Mouse (Mus musculus) cerebellum, adult 11-12 months (tissue): ENCODE data around the gene Bbs12.

Experiments
- DNase-seq: peaks from one replicate; pipeline ENCODE4 v3.0.0; 2022

Bbs12 gene

DNA sequence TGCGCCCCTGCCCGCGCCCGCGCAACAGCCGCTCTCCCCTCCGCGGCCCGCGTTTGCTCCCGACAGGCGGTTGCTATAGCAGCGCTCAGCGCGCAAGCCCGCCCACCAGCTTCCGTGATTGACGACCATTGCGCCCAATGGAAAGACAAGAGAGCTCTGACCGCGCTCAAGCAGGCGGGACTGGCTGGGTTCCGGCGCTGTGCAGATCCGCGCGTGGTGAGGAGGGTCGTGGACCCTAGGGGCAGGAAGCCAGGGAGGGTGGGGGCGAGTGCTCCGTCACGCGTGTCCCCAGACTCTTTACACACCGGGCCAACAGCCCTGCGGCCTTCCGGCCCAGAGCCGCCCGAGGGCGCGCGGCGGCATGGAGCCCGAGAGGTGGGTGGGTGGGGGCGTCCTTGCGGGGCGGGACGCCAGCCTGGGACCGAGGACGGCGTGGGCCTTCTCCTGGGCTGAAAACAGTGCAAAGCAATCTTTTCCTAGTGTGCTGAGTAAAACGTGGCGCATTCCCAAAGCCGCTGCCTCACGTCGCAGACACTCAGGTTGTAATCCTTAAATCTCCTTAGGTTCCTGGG is at the start of gene Bbs12, which contains the start of gene Cetn4:
Bbs12 (plus strand) TSS at position 185 of the 572 bp plus-strand sequence.
Cetn4 (minus strand) TSS at position 339 of the 572 bp plus-strand sequence.
- peak; percentile 92 for DNase-seq

DNA sequence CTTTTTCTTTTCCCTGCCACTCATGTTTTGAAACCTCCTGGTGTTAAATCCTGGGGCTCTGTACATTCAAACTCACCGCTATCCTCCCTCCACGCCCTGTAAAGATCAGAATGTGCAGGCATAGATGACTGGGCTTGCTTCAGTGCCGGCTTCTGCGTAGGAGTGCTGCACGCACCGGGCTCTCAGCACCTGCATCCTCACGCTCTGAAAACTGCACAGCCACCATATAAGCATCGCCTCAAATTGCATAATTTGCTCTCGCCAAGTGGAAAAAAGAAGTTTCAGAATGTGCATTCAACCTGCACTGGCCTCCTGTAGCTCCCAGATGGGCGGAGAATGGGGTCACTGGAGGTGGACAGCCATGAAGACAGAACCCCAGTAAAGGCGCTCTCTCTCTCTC is 44.0 kb upstream of the Bbs12 start:
- DNase-seq = no peak

DNA sequence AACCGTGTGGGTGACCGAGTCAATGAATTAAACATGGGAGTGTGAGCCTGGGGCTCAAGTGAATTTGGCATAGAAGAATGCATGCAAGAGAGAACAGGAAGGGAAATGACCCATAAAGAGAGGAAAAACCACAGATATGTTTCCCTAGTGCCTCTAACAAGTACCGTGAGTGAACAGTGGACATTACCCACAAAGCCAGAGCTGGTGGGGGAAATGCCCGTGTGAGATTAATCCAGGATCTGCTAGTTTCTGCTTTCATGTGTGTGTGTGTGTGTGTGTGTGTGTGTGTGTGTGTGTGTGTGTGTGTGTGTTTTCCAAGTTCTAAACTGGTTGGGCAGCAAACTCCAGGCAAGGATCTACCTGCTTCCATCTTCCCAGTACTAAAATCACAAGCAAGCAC is 42.4 kb upstream of the Bbs12 start:
- no peak for DNase-seq

DNA sequence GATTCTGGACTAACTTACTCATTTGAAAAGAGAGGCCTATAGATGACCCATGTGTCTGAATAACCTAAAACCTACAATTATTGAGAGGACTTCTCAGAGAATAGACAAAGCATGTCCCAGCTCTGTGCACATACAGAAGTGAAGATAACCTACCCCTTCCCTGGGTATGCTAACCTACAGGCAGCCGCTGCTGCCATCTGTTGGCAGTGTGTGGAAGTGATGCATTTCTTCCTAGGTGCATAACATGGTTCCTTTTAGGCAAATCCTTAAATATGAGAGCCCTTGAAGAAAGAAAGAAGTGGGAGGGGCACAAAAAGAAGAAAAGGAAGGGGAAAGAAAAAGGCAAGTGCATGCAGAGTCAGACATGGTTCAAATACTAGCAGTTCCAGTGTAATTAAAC is 41.1 kb upstream of the Bbs12 start:
- DNase-seq = no peak

DNA sequence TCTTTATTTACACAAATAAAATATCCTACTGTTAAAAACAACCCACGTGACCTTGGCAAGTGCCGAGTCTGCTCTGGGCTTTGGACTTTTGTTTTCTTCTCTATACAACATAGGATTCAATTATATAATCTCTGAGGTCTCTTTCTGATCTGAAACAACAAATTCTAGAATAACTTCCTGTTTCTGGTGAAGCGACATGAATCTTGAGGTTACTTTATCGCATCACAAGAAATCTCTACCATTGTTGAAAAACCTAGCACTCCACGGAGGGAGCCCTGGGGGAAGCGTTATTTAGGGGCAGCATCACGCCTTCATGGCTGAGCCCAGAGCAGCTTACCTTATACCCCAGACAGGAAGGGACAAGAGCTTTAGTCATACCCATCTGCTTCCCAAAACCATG is 39.3 kb upstream of the Bbs12 start:
- DNase-seq = no peak

DNA sequence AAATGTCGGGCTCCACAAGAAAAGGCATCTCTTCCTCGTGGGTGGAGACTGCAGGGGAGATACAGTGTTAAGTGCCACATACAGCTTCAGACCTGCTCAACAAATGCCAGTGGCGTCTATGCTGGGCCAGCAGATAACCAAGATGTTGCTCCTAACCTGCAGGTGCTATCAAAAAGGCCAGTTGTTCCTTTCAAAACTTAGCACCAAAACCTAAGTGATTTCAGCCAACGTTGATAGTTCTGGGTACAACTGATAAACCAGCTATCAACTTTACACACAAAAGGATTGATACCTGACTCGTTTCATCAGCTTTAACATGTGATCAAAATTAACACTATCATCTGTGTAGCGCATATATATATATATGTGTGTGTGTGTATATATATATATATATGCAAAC is 37.7 kb upstream of the Bbs12 start:
- no peak for DNase-seq

DNA sequence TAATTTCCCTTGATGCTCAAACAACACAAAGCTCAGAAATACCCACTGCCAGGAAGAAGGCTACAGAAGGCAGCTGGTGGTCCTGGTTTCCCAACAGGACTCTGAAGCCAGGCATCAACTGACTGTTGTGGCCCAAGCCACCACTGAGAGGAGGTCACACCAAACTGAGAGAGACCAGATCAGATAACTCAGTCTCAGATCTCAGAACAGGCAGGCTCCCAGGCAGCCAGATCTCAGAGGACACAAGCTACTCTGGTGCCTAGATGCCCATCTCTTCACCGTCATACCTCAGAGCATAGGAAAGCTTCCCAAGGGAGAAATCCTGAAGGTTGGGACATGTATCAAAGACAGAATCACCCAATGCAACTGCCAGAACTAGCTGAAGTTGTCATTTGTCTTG is 32.1 kb upstream of the Bbs12 start:
- DNase-seq = no peak

DNA sequence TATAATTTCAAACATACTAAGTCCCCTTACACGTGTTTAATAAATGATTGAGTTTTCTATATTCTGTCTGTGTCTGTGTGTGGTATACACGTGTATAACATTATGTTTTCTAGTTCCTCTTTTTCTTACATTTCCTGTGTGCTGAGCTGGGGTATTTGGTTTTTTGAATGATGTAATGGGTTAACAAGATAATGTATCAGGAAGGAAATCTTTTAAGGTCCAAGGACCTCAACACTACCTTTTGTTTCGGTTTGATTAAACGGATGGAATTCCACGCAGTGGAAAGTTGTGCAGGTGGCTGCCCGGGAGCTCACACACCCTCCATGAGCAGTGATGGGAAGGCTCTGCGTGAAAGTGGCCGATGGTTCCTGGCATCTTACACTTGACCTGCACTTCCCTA is 31.5 kb upstream of the Bbs12 start:
- DNase-seq = no peak

DNA sequence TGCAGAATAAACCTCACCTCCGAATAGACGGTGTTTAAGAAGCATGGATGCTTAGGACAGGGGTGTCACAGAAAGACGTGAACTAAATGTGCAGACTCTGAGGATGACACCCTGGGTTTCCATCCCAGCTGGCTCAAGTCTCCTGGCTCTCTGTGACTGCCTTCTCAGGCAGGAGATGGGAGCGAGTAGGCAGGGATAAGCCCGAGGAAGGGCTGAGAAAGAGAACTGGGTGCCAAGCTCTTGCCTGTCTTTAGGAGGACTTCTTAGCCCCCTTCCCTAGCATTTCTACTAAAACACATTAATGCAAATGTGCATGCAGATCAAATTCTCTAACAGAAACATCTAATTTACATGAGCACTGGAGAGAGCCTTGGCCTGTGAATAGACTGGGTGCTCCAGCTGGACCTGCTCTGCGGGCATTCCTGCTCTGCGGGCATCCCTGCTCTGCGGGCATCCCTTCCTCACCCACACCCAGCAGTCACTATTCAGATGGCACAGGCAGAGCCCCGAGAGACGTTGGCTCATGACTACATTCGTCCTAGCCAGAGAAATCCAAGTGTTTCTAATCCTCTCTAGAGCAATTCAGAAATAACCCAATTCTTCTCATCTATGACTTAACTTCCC is 29.9 kb upstream of the Bbs12 start:
- no peak for DNase-seq

DNA sequence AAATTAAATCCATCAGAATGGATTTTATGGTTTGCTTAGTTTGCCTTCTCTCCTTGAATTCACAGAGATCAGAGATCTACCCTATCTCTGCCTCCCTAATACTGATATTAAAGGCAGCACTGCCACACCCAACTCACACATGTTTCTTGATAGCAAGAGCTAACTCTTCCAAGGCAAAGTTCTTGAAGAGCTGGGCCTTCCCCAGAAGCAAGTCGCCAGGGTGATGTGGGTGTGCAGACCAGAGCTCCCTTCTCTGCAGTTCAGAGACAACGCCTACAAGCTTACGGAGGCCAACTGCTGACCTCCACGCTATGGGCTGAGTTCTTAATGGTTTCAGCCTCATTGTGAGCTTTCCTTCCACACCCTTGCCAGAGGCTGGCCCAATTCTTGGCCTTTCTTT is 29.1 kb upstream of the Bbs12 start:
- no peak for DNase-seq

DNA sequence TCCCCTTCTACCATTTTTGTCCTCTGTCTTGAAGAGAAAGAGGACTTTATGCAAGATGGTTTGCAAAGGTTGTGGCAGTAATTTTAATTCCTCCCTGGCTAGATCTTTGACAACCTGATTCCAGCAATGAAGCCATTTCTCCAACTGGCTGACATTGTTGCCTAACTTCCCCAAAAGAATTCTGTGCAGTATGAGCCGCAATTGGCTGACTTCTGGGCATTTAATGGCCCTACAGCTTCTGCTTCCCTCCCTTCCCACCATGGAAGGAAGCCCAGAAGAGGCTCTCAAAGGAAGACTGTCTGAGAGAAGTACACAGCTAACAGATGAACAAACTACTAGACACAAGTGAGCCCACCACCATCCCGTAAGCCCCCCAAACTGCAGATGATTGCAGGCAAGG is 23.1 kb upstream of the Bbs12 start:
- DNase-seq = no peak

DNA sequence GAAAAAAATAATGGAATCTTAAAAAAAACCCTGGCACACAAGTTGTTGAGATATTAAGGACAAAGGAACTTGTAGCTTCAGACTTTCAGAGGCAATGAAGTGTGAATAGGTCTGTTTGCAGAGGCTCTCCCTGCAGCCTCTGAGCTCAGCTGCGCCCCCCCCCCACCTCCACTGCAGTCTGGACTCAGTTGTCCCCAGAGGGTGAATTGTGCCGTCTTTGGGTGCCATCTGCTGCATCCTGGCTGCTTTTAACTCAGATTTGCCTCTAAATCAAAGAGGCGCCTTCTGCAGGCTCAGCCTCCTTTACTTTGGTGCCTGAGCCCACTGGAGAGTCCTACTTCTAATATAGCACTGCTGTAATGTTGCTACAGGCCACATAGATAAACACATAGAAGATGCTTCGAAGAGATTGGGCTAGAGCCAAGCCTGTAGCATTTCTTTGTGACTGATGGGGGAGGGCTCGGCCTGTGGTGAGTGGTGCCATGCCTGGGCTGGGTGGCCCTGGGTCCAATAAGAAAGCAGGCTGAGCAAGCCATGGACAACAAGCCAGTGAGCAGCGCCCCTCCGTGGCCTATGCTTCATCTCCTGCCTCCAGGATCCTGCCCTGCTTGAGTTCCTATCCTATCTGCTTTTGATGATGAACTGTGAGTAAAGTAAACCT is 21.3 kb upstream of the Bbs12 start:
- no peak for DNase-seq

DNA sequence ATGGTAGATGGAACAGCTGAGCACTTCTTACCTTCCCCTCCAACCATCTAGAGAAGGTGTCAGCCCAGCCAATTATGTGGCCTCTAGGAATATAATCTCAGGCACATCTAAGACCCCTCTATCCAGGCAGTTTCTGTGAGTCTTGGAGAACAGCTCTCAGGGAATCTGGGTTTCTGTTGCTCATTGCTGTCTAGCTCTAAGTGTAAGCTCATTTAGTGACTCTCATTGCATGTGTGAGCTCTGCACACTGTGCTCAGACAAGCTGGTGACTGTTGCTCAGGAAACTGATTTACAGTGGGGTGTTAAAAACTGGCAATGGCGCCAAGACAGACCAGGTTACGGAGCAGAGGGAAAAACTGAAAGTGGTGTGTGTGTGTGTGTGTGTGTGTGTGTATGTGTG is 20.4 kb upstream of the Bbs12 start:
- no peak for DNase-seq

DNA sequence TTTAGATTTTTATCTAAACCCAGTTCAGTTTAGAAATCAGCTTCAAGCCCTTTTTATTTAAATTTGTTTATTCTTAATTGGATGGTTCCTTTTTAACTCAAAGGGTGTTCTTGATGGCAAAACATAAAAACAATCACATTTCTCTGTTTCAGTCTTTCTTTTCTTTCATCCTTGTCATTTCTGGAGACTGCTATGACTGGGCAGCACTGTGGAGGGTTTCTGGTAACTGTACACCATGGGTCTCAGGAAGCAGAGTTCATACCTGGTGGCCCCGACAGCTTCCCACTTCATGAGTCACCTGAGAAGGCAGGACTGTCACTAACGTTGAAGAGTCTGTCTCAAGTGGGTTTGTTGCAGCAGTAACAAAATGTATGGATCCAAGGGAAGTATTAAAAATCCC is 19.7 kb upstream of the Bbs12 start:
- no peak for DNase-seq

DNA sequence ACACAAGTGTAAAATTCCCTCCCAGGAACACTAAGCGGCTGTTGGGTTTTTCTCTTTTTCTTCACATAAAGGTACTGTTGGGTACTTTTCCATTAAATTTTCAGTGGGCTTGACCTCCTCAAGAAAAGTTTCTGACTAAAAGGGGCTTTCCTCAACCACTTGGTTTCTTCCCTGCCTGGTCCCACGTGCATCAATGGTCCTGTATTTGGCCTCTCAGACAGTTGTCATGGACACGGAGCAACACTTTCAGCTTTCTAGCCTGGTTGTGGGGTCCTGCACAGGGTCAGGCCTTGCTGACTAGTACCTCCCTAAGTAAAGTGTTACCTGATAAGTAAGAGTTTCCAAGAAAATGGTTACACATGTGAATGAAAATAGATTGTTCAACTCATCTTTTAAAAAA is 12.9 kb upstream of the Bbs12 start:
- no peak for DNase-seq

DNA sequence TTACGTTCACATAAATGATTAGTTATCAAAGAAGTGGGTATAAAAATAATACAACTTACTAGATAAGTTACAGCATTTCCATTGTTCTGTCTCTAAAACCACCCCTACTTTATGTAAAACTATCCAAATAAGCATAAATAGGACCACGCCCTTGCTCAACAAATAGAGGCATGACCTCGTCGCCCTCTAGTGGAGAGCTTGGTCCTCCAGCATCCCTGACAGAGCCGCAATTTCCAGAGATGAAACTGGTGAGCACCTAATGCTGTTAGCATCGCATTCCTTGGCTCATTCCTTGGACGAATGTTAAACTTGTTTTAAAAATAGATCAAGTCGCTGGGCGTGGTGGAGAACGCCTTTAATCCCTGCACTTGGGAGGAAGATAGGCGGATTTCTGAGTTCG is 9.7 kb upstream of the Bbs12 start:
- DNase-seq = no peak

DNA sequence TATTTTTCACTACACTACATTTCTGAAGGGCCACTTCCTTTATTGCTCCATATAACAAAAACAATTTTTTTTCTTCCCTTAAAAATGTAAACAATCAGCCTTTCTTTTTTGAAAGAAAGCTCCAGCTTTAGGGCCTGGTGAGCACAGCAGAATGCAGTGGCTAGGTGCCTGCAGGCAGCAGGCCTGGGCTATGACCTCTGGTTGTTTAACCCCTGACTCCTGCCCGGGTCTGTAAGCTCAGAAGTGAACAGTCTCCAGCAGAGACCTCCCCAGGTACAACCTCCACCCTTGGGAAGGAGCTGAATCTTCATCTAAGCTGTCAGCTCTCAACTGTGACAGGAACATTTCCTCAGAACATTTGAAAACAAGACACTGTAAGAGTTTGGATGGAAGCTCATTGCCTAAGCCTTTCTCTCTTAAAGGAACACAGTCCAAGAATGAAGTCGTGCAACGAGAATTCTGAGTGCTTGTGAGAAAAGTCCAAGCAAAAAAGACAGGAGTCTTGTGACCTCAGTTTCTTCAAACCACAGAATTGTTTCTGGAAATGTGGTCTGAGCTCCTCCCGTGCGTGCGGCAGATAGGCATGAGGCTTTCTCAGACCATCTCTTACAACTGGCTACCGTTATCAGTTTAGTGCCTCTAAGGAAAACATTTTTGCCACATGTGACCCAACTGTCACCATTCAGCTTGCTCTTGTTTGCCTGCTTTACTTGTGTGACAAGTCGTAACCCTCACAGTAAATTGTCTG is 8.8 kb upstream of the Bbs12 start:
- no peak for DNase-seq

DNA sequence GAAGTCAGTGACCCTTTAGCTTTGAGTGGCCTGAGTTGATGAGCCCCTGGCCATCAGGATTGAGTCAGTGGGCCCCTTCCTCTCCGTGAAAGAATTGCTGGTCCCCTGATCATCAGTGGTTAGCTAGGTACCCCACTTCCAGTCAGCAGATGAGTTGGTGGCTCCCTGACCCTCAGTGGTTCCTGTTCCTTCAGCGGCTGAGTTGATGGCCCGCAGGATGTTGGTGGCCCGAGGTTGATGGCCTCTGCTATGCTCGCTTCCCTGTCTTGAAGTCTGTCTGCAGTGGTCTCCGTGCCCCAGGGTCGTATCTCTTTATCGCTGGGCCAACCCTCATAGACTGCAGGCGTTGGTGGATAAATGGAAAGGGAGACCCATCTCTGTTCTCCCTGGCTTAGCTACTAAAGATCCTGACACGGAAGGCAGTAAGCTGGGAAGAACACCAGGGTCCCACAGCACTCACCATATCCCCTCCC is 421 bp upstream of the Bbs12 start:
- DNase-seq = no peak

DNA sequence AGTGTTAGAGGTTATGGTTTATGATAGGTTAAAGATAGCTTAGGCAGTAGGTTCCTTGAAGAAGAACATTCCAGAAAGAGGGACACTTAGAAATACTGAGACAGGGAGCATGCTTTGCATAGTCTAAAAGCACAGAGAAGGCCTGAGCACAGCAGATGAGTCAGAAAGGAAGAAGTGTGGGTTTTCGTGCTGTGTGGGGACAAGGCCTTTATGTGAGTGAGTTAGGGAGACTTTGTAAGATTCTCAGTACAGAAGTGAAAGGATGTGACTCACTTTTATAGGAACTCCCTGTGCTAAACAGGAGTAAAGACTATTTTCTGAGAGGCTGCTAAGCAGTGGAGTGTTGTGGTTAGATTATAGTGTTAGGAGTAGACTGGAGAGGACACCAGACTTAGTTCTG is 1.0 kb downstream of the Bbs12 start:
- DNase-seq = no peak

DNA sequence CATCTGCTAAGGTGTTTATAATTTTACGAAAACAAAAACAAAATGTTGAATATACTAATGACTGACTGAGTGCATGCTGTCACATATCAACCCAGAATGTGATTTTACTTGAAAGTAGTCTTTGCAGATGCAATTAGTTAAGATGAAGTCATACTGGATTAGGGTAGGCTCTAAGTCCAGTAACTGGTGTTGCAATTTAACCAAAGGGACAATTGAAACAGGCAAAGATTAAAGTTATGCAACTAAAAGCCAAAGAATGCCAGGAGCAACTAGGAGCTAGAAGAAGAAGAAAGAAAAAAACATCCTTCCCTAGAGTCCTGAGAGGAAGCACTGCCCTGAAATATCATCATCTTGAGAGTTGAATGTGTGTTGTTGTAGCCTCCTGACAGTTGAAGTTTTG is 3.9 kb downstream of the Bbs12 start:
- DNase-seq = no peak

DNA sequence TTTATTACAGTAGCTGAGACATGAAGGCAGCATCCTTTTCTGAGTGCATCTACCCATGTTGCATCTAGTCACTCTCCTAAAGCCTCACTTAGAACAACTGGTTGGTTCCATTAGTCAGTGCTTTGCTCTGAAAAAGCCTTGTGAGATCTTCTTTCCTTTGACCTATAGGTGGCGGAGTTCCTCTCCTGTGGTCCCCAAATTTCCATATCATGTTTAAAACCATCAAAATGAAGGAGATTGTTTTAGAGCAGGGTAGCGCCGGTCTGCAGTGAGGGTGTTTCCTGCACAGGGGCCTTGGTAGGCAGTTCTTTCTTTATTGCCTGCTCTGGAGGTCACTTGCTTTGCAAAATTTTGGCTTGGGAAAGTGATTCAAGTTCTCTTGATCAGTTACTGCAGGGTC is 12.0 kb downstream of the Bbs12 start:
- DNase-seq = no peak

DNA sequence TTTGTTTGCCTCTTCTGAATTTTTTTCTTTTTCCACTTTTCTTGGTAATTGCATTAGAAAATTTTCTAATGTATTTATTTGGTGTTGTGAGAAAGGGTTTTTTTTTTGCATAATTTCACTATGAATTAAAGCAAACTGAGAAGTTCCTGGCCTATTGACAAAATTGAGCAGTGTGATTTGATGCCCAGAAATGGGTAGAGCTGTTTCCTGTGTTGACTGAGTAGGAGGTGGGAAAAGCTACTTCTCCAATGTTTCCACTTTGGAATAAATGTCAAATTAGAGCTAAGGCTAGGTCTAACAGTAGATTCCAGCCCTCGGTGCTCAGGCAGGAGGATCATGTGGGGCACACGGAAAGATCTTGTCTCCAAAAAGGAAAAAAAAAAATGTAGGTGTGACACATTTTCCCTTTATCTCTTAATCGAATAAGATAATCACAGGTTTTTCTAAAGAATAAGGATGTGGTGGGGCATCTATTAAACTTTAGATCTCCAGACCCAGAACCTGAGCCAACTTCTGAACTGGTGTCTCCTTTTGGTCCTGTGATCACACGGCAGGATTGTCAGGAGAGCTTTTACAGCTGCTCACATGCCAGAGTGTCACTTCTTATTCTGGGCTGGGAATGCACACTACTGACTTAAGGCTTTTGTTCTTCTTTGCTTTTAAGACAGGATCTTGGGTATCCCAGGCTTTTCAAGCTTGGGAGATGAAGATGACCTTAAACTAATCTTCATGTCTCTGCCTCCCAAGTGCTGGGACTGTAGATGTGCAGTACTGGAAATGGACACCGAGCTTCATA is 13.2 kb downstream of the Bbs12 start:
- no peak for DNase-seq

DNA sequence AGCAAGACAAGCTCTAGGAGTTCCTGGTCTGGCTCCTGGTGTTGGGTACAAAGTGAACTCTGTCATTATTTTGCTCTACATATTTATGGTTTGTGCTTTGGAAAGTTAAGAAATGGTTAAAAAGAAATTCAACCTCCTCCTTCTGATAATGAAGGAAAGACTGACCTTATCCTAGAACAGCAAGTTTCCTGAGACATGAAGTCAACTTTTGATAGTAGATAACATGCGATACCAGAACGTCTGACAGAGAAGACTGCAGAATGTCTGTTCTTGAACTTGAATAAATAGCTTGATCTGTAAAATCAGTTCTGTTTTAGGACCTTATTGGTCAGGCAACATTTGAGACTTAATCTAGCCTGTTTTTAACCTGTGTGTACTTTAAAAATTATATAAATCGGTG is 14.3 kb downstream of the Bbs12 start:
- no peak for DNase-seq
